In the genomic region with DNA sequence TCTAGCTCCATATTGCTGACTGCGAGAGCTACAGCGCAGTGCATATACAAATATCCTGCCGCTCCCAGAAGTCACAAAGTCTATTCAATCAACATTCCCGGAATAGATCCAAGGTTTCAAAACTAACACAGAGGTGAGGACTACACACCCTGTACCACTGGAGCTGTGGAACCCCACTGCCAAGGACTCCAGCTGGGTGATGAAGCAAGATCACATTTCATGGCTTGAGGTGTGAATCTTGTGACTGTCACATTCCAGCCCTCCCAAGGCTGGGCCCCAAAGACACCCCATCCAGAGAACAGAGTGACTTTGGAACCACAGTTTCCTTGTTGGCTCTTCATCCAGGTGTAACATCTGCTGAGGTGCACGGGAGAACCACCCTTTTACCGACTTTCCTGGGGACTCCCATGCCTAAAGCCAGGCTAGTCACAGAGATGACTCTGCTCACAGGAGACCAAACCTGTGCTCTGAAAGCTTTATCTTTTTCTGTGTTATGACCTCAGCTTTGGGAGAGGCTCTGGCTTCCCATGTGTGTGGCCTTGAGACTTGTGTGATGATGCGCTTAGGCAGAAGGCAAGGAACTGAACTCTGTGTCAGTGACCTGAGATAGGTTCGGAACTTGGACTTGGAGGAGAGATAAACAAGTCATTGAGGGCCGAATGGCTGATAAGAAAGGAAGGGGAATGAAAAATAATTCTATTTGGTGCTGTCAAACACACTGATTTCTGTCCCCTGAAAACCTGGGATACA, we compare ENCODE assay signal across 28 mouse cellular contexts.
DNase-seq lines count a peak whose midpoint lies in the region; ATAC-seq and TF ChIP-seq lines count a peak whose summit lies in the region.
"Had no signal": no experiment of that assay in that cellular context is flagged by ENCODE, and none has a peak within 500 bp of the region (broad histone marks: within the 10 kb centered on the region; RNA-seq: fewer than 3 reads in every experiment).

No protein-coding gene starts in this region.

- no peaks in the 10 kb centered on the region for H3K9me3 ChIP-seq in intestine, postnatal 0 days (ENCODE audit: control insufficient read depth)
- H3K9me3 ChIP-seq: embryonic facial prominence, embryonic 12.5 days; forebrain, embryonic 10.5 days; forebrain, embryonic 15.5 days; limb, embryonic 12.5 days; liver, embryonic 13.5 days had no signal

- no peaks in the 10 kb centered on the region for H3K27me3 ChIP-seq in intestine, postnatal 0 days (replicated peaks; ENCODE audit: control insufficient read depth, insufficient read depth, low read length)
- H3K27me3 ChIP-seq: embryonic facial prominence, embryonic 12.5 days; forebrain, embryonic 15.5 days; limb, embryonic 12.5 days had no signal

- no peak overlapping the region for H3K4me3 ChIP-seq in intestine, postnatal 0 days (ENCODE audit: low read depth, low read length)
- H3K4me3 ChIP-seq: embryonic facial prominence, embryonic 12.5 days; forebrain, embryonic 10.5 days; forebrain, embryonic 15.5 days; layer of hippocampus, adult 2 months; left cerebral cortex, adult 2 months; limb, embryonic 12.5 days; liver, embryonic 13.5 days had no signal

- intact Hi-C loops in heart, postnatal 14 days (cut with DNase I) = no loop called here

- ATAC-seq in intestine, postnatal 0 days = peak; percentile 92
- ATAC-seq: forebrain, embryonic 15.5 days; hindbrain, embryonic 16.5 days had no signal

- no peak overlapping the region for H3K9ac ChIP-seq in intestine, postnatal 0 days (ENCODE audit: low read depth, low read length)
- H3K9ac ChIP-seq: embryonic facial prominence, embryonic 12.5 days; forebrain, embryonic 15.5 days; limb, embryonic 12.5 days; liver, embryonic 13.5 days had no signal

- H3K4me1 ChIP-seq in intestine, postnatal 0 days (replicated peaks; ENCODE audit: control insufficient read depth, insufficient read depth, low read length) = peaks cover 9% of the 10 kb centered on the region; the same call in 1 of the 2 replicates
- H3K4me1 ChIP-seq: embryonic facial prominence, embryonic 12.5 days; forebrain, embryonic 10.5 days; forebrain, embryonic 15.5 days; liver, embryonic 13.5 days had no signal

- H3K4me2 ChIP-seq in intestine, postnatal 0 days (replicated peaks; ENCODE audit: low read depth) = no peak overlapping the region
- H3K4me2 ChIP-seq: embryonic facial prominence, embryonic 12.5 days; forebrain, embryonic 15.5 days; limb, embryonic 12.5 days; liver, embryonic 13.5 days had no signal

- H3K36me3 ChIP-seq in intestine, postnatal 0 days (ENCODE audit: control insufficient read depth, insufficient read depth) = no peaks in the 10 kb centered on the region
- H3K36me3 ChIP-seq: embryonic facial prominence, embryonic 12.5 days; forebrain, embryonic 10.5 days; forebrain, embryonic 15.5 days; limb, embryonic 12.5 days; liver, embryonic 13.5 days had no signal

- H3K27ac ChIP-seq in intestine, postnatal 0 days (ENCODE audit: low read depth, low read length) = peak overlapping the region; percentile 73
- H3K27ac ChIP-seq: embryonic facial prominence, embryonic 12.5 days; forebrain, embryonic 10.5 days; forebrain, embryonic 15.5 days; layer of hippocampus, adult 2 months; left cerebral cortex, adult 2 months; limb, embryonic 12.5 days; liver, embryonic 13.5 days; macrophage had no signal

- 38% methylated on average over 9 of the region's 9 CpGs for WGBS in intestine, postnatal 0 days

- no peak for TF ChIP-seq CTCF in intestine, postnatal 0 days (IDR thresholded peaks at IDR 0.05; ENCODE audit: low read depth)

- DNase-seq in heart, adult 11 months = peak; percentile 92
- DNase-seq in heart, postnatal 14 days = no peak
- DNase-seq in ZHBTc4 (ENCODE audit: low read depth, low spot score) = peak; percentile 34
- peak; percentile 16 to 49 for DNase-seq in gastrocnemius, adult 8-10 months (ENCODE audit: low spot score in 2 of 2)
- DNase-seq in cerebellum, postnatal 36 days = no peak
- DNase-seq in cerebellum, adult 11-12 months = no peak
- no peak for DNase-seq in testis, postnatal 14 days (ENCODE audit: low spot score)
- DNase-seq: adrenal gland, postnatal 25 days; B cell, adult 2 months; cerebellum, adult 8-10 months; cerebellum, postnatal 25 days; embryo, embryonic 11 days; kidney, adult 11 months; kidney, postnatal 36 days; liver, embryonic 13.5 days; lung, adult 2 months; lung, postnatal 10 days; midbrain, embryonic 14.5 days; right cerebral cortex, adult 18-20 months had no signal

Comparison
In these comparisons a context has a peak if more than half of its experiments do, and no peak if none do; other contexts are left out.
1. DNase-seq: peak in heart, adult 11 months (single experiment), ZHBTc4 (single experiment) and gastrocnemius, adult 8-10 months (2 of 2); none in heart, postnatal 14 days (0 of 2), cerebellum, postnatal 36 days (0 of 2), cerebellum, adult 11-12 months (single experiment) and testis, postnatal 14 days (single experiment).